Mouse (Mus musculus) NIH3T3 (cell line): ENCODE data around the gene Wdsub1.
"Not testable (repeated sequence)": the region's sequence is repeated elsewhere in the genome, so short reads cannot be mapped to it uniquely, and the experiment has no call there.

ENCODE experiments used
- DNase-seq: peaks from one replicate; pipeline ENCODE4 v3.0.0-alpha.2; 2012; ENCODE audit warnings: low read depth

The Wdsub1 gene

DNA sequence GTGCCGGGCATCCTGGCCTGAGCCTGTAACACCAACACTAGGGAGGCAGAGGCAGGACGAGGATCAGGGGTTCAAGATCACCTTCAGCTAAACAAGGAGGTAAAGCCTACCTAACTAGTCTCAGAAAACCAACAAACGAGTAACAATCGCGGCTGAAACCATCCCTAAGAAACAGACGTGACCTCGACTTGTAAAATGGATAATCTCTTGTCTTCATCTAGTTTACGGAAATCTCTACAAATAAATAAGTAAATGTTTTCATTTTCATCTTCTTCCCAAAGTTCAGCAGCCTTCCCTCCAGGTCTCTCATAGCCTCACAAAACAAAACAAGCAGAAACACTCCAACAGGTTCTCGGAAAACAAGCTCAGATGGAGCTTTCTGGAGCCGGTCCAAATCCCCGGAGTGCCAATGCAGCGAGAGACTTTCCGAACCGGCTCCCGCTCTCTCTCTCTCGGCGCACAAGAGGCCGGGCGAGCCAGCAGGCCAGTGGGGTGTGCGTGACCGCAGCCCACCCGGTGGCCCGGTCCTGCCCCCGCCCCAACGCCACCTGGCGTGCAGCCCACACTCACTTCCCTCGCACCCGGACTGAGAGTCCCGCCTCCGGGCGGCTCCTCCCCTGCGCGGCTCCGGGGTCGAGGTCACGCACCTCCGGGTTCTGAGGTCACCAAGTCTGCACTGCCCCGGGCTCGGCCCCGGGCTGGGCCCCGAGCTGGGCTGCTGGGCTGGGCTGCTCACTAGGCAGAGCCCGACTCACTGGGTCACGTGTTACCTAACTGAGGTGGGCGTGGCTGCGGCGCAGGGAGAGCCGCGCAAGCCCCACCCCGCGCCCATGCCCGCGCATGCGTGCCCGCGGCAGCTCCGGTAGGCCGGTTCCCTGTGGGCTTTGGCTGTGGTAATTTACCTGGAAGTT is at the start of gene Wdsub1:
Gene Wdsub1 (minus strand): TSS at position 761 of the 911 bp plus-strand sequence.
- peak; percentile 97 for DNase-seq

DNA sequence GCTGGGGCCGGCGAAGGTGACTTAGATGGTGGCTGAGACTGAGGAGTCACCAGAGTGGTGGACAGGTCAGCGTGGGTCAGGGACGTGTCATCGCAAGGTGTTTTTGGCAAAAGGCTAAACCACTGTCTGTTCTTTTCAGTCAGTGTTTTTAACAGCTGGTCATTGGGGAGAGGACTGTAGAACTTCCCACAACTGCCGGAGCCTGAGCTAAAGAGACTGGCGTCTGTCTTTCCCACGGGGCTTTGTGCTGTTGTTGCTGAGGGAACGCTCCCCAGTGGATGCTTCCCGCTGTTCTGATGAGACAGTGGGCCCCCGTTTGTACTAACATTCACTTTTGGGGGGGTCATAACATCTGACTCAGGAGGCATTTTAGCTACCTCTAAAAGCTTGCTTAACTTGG is 31.2 kb upstream of the Wdsub1 start:
- DNase-seq = no peak

DNA sequence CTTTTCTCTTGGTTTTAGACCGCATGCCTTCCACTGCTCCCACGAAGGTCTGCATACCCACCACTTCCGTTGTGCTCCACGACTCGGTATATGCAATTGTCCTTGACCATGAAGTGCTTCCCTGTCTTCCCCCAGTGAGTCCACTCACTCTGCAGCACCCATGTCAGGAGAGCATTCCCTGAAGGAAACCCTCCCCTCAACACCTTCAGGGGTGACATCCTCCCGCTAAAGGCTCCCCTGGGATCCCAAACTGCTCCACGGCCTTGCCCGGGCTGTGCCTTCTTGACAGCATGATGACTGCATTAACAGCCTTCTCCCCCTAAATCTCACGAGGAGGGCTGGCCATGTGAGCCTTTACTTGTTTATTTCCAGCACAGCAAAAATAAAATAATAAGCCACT is 25.7 kb upstream of the Wdsub1 start:
- no peak for DNase-seq

DNA sequence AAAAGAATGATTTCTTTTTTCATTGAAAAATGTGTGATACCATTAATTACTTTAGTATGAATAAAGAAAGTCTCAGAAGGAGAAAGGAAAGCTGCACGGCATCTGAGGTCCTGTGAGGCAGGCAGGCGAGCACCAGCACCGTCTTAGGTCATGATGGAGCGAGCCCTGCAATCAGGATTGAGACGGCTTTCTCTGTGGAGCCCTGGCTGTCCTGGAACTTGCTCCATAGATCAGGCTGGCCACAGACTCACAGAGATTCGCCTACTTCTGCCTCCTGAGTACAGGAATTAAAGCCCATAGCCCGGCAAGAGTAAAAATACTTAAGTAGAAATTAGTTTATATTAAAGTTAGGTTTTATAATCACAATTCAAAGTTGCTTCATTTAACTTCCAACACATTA is 21.6 kb upstream of the Wdsub1 start:
- no peak for DNase-seq

DNA sequence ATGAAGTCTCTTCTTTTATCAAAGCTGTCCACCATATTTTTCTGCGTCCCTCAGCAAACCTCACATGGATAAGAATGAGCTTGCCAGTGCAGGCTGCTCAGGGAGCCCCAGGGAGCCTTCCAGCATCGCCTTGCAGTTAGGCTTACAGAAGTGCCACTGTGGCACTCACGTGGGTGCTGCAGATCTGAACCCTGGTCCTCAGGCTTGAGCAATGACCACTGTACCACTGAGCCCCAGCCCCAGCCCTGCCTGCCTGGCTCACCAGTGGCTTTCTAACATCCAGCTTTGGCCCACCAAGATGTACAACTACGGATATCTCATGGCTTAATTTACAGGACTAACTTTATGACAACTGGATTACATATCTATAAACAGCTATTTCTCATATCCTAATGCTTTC is 16.3 kb upstream of the Wdsub1 start:
- no peak for DNase-seq

DNA sequence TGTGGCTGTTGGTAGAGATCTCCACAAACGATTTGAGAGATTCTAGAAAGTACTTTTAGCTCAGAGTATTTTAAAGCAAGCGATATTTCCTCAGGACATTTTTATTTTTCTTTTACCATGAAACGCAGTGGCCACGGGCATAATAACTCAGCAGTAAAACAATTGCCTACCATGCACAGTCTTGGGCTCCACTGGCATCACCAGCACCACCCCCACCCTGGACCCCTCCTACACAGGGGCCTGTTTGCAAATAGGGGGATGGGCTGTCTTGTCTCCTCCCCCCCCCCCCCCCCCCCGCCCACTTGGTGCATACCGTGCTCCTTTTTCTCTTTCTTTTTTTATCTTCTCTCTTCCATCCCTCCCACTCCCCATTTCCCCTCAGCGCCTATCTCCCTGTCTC is 15.7 kb upstream of the Wdsub1 start:
- no peak for DNase-seq

DNA sequence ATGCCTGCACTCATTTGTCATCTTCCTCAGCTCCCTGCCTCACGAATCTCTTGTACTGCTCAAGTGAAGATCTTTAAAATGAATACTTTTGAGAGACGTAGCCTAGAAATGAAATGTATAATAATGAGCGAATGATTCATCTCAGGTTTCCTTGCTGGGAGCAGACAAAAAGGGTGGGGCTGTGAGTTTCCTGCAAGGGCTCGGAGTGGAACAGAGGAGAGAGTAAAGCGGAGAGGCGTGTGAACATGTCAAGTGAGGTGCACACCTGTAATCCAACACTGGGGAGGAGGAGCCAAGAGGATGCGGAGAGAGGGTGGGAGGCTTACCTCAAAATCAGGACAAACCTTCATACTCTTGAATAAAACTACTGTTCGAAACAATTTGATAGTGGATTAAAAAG is 14.4 kb upstream of the Wdsub1 start:
- DNase-seq = peak; percentile 16

DNA sequence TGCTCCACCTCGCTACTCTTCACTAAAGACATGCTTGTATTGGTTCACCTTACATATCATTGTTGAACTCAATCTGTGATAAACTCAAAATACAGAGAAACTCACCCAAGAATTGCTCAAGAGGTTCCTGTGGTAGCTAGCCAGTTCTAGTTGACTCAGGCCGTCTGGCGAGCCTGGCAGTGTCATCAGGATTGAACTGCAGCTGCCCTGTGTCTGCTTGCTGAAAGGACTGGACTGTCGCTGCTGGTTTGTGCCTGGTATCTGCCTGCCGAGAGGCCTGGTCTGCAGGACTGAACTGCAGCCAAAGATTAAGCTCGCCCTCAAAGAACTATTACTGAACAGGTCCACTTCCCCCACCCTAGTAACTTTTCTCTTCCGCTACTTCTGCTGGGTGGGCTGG is 14.0 kb upstream of the Wdsub1 start:
- peak; percentile 49 for DNase-seq

DNA sequence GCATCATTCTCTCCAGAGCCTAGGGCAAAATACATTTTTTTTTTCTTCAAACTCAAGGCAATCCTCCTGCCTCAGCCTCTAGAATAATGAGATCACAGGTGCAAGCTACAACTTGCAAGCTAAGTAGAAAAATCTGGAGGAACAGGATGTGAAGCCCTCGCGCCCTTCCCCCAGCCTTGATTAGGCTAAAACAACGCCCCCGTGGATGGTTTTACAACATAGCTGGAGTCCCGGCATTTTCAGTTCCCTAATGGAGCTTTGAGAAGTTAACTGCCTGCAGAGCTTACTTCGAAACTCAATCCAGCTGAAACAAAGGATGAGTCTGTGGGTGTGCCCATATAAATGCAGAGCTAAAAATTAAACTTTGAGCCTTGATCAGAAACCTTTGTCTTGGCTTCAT is 7.3 kb upstream of the Wdsub1 start:
- DNase-seq = no peak

DNA sequence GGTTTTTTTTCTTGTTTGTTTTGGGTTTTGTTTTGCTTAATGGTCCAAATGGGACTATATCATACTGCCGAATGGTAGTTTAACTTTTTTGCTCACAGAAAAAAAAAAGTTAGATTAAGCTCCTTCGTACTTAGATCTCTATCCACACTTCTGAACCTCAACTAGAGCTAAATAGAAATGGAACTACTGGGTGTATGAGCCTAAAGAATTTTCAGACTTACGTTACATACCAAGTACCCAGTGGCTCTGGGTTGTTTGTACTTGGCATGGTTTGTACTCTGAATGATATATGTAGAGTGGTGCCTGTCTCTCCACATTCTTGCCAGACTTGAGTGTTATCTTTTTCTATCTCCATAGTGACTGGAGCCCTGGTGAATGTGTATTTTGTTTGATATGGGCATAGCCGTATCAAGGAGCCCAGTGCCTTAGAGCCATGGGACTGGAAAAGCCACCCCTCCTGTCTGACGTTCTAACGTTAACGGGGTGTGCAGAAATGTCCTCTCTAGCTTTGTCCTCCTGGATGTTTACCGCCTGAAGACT is 421 bp upstream of the Wdsub1 start:
- DNase-seq = no peak

DNA sequence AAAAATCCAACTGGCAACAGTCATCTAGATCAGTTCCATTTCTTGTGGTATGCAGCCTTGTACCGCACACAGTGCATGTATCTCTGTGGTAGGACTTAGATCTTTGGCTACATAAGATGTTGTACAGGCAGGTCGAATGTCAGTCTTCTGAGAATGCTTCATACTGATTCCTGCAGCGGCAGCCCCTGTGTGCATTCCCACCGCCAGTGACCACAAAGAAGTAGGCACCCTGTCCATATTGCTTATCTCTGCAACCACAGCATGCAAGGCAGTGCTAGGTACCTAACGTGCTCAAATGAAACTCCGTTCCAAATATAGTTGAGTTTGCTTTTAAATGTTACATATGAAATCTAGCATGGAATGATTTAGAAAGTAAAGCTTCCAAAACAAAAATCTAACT is 987 bp downstream of the Wdsub1 start:
- DNase-seq = peak; percentile 17

DNA sequence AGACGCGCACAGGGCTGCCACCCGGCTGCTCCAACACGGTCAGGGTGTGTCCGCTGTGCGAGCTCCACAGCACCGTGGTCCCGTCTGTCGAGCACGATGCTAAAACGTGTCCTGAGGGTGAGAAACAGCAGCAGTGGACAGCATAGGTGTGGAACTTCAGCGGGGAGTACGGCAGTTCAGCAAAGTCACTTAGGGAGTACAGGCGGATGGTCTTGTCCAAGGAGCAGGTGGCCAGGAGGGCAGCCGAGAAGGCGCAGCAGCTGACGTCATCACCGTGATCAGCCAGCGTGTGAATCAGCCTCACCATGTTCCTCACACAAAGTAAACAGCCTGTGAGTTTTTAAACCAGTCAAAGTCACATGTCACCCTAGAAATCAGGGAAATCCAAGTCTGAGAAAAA is 4.2 kb downstream of the Wdsub1 start:
- no peak for DNase-seq

DNA sequence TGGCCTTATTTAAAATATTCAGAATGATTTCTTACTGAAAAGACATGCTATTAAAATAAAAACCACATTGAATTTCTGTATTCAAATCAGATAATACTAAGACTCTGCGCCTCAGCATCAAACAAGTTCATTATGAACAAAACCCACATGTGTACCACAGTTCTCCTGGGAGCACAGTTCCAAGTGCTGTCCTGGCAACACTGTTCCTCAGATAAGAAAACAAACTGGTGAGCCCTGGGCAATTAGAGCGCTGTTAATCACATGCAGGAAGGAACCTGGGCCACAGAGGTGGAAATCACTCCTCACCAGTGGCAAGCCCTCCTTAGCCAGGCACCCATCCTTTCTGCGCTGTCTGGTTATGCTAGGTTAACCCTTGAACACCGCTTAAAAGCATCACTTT is 5.1 kb downstream of the Wdsub1 start:
- no peak for DNase-seq

DNA sequence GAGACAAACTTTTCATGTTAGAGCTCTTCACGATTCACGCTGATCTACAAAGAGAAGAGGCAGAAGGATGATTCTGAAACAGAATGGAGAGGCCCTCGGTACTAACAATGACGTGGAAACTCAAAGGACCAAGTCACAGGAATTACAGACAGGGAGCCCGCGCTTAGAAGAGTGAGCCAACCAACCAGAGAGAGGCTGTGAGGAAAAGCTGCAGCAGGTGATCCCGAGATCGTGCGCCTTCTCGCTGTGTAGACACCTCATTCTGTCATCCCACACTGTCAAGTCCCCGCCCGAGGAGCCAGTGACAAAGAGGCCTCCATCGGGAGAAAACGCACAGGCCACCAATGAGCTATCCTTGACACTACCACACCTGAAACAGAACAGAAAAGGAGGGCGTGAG is 5.9 kb downstream of the Wdsub1 start:
- no peak for DNase-seq

DNA sequence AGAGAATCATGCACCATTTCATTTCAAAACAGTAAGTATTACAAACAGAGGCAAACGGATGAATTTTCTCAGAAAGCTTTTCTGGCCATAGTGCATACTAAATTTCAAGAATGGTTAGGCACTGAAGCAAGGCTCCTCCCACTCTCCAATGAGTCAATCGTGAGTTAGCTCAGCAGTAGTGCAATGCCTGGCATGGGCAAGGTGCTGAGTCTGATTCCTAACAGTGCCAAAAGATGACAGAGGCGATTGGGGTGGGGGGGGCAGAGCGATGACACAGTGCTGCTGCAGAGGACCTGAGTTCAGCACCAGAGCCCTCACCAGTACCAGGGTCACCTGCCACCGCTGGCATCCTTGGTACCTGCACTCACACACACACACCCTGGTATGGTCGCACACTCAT is 11.9 kb downstream of the Wdsub1 start:
- peak; percentile 79 for DNase-seq

DNA sequence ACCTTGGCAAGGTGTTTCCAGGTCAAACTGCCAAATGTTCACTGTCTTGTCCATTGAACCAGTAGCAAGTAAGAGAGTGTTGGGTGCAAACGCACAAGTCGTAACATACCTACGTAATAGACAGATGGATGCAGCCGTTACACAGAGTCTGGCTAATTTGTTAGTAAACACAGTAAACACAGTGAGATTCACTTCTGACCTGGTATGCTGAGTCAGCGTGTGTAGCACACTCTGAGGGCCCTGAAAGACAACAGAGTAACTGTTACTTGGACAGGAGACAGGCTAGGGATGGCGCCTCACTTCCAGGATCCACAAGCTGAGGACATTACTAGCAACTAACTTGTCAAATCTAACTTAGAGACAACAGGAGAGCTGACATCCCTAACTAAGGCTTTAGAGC is 19.8 kb downstream of the Wdsub1 start:
- DNase-seq = no peak

DNA sequence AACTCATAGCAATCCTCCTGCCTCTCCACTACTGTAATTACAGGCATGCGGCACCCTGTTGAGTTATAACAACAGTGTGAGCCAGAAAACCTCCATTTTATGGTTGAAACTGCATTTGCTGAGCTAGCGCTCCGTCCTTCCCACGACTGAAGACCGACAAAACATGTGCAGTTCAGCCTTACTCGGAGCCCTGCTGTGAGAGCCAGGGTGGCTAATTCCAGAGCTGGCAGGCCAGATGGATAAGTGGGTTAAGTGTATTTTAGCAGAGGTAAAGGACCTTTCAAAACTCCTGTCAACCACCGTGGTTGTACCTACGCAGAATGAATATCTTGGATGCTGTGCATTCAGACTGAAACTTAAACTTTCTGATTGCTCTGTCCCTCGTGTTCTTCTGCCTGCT is 28.0 kb downstream of the Wdsub1 start:
- no peak for DNase-seq

DNA sequence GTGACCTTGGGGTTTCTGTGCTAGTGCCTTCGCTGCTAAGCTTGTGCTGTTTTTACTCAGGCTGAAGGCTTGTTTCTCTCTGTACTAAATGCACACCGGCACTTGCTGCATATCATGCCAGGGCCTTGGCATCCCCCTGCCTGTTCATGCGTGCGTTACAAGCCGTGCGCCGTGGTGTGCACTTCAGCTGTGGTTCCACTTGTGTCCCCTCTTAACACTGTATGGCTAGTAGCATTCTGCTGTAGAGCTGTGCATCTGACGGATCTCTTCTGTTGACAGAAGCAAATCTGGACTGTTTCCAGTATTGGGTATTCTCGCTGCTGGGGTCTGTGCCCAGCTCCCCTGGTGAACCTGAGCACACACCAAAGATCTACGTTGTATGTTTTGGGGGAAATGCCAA is 28.8 kb downstream of the Wdsub1 start:
- DNase-seq = no peak

DNA sequence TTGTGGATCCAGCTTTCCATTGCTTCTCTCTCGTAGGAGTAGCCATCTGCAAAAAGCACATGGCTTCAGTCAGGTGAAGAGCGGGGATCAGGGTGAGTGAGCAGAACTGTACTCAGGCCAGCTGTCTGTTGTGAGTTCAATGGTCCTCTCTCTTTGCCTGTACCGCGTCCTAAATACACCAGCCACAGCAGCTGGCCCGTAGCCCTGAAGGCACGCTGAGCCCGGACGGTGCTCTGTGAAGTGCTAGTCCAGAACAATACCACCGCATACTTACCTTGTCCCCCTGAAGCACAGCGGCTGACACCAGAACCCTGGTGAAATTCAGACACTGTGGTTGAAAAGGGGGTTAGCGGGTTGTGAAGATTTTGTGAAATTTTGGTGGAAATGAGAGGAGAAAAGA is 29.5 kb downstream of the Wdsub1 start:
- no peak for DNase-seq

DNA sequence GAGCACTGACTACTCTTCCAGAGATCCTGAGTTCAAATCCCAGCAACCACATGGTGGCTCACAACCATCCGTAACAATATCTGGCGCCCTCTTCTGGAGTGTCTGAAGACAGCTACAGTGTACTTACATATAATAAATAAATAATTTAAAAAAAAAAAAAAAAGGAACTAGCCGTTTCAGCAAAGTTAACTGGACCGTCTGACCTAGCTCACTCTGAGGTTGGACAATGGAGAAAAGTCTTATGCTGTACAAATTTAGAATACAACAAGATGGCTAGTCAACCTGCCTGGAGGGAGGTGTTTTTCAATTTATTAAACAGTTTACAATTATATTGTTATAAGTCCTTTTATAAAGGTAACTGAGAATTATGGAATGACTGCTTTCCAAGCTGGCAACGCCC is 30.5 kb downstream of the Wdsub1 start:
- not testable (repeated sequence) for DNase-seq

DNA sequence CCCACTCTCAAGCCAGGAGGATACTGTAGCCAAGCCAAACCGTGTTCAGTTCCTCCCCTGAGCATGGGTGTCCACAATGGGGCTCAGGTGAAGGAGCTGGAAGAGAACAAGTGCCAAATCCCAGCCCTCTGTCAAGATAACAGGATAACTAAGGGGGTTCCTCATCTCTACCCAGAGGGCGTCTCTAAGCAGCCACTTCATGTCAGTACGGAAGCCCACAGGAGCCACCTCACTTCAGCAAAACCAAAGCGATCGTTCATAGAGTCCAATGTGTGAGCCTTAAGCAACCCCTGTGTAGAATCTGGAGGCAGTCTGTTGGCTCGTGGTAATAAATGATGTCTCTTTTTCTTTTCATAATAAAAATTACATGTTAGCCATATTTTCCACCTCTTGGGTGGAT is 38.5 kb downstream of the Wdsub1 start:
- no peak for DNase-seq

DNA sequence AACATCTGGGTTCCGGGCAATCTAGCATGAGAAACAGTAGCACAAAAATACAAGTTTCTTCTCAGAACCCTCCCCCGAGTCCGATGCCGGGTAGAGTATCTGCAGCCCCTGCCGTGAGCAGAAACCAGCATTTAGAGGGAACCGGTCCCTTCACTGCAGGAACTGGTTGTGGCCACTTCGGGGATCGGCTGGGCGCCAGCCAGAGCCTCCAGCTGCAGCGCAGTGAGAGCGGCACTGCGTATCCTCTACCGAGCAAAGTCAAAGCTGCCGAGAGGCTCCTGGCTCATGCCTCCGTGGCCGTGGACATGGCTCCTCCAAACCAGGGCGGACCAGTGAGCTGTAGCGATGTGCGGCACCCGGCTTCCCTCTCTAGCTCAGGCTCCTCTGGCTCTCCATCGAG is 39.2 kb downstream of the Wdsub1 start:
- DNase-seq = no peak

DNA sequence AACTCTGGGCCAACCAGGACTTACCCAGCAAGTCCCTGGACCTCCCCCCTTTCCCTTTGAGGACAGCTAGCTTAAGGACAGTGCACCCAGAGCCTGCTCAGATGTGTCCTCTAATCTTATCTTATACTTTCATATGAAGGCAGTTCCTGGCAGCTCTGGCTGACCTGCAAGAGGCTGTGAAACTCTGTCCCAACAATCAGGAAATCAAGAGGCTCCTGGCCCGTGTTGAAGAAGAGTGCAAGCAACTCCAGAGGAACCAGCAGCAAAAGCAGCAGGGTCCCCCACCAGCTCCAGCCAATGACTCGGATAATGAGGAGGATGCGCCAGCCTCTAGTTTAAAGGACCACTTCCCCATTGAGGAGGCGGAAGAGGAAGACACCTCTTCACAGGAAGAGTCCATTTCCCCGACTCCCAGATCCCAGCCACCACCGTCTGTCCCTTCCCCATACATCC is 39.8 kb downstream of the Wdsub1 start:
- DNase-seq = no peak

DNA sequence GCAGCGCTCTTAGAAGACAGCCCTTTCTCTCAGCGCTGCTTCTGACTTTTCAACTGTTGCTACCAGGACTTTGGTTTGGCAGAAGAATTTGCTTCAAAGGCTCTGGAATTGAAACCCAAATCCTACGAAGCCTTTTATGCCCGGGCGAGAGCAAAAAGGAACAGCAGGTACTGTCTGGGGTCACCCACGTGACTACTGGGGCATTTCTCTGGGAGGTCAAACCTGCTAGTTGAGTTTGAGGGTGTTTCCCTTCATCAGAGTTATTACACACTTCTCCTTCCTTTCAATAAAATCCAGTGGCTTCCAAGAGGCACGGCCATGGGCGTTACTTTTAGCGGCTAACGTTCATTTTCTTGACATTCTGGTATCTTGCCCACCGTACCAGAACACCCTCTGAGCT is 40.4 kb downstream of the Wdsub1 start:
- no peak for DNase-seq
